Mouse (Mus musculus) spleen, adult 2 months (tissue): ENCODE results near the gene Sec14l2. TPM values are rescaled to one million over a fixed set of nuclear protein-coding genes. Genes with fewer than 3 reads are reported as not detected.
"Not testable (repeated sequence)": the region's sequence is repeated elsewhere in the genome, so short reads cannot be mapped to it uniquely, and the experiment has no call there.

ENCODE experiments used
- DNase-seq, 2 experiments: peaks; one replicate each; pipeline versions ENCODE4 v3.0.0 to v3.0.0-alpha.2; 2012 to 2021; ENCODE audit warnings: low spot score in 2 of 2, low read depth in 1 of 2
- H3K27ac ChIP-seq: fragments of 200-500 bp; 2 replicates; pipeline ENCODE4 v1.5.1; 2012; ENCODE audit warnings: low read length, inconsistent platforms; ENCODE audit not compliant: insufficient read depth
- H3K27me3 ChIP-seq: fragments of 200-500 bp; 2 replicates; pipeline ENCODE4 v1.6.1; 2012; ENCODE audit warnings: mild to moderate bottlenecking, moderate library complexity, low read length, inconsistent platforms; ENCODE audit not compliant: control insufficient read depth, insufficient read depth
- H3K36me3 ChIP-seq: fragments of 200-500 bp; 2 replicates; pipeline ENCODE4 v1.6.1; 2012; ENCODE audit warnings: mild to moderate bottlenecking, low read length, inconsistent platforms; ENCODE audit not compliant: control insufficient read depth, insufficient read depth
- H3K4me1 ChIP-seq: fragments of 200-500 bp; 2 replicates; pipeline ENCODE4 v1.6.1; 2011; ENCODE audit warnings: inconsistent platforms; ENCODE audit not compliant: control insufficient read depth, insufficient read depth, insufficient read length
- H3K4me3 ChIP-seq: fragments of 200-500 bp; 2 replicates; pipeline ENCODE4 v1.5.1; 2011; ENCODE audit warnings: mild to moderate bottlenecking, inconsistent platforms; ENCODE audit not compliant: insufficient read depth, insufficient read length; ENCODE audit errors: extremely low read depth
- CTCF ChIP-seq: fragments of 200-500 bp; IDR thresholded peaks from 2 replicates; pipeline ENCODE4 v1.5.1; 2011; ENCODE audit warnings: mild to moderate bottlenecking, inconsistent platforms; ENCODE audit not compliant: insufficient read depth, insufficient read length, insufficient replicate concordance; ENCODE audit errors: extremely low read depth
- POLR2A ChIP-seq: fragments of 200-500 bp; IDR thresholded peaks from 2 replicates; pipeline ENCODE4 v1.6.1; 2011; ENCODE audit warnings: low read depth, low read length, inconsistent platforms
- WGBS: fragments of 180-500 bp; shearing (Covaris S2); methylation state at CpG from one replicate; pipeline ENCODE4 v1.1.7; 2018; 5-methylcytosine and 5-hydroxymethylcytosine counted together
- polyA plus RNA-seq: library from polyadenylated mRNA; depleted of rRNA; stranded (reverse); fragments of >200 nt; gene quantifications from 2 replicates; pipeline ENCODE4 v1.2.3, GENCODE M21; 2012

Sec14l2 gene
- polyA plus RNA-seq, 1 experiment = 1.9 TPM

DNA sequence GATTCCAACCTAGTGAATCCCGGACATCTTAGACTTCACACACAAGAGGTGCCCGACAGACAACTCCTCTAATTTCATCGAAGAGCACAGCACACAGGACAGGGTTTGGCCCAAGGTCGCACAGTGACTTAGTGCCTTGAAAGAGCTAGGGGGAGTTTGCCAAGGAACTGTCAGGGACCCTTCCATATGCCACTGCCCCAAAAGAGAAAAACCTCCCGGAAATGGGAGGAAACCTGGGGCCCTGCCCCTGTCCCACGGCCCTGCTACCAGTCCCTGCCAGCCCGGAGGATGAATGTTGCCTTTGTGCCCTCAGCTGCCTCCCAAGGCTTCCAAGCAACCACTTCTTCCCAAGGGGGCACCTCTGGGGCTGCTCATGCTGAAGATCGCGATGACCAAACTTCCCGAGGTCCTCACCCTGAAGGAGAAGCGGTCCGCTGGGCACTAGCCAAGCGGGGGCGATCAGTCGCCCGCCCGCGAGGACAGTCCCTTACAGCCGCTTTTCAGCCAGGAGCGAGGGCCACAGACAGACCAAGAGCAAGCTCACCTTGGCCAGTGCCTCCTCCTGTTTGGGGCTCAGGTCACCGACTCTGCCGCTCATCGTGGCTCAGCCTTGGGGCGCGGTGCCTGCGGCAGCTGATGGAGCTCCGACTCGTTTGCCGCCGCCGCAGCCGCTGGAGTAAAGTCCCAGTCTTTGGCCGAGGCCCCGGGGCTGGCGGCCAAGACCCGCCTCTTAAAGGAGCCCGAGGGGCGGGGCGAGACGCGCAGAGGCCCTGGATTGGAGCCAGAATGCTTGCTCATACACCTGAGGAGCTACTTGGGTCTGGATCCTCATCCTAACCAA lies 4.9 kb downstream of the Sec14l2 start:
- H3K27me3 ChIP-seq = peaks cover 9% of the 10 kb centered on the region
- H3K27ac ChIP-seq = no peak overlapping the region
- no peaks in the 10 kb centered on the region for H3K36me3 ChIP-seq
- no peak for TF ChIP-seq CTCF
- TF ChIP-seq POLR2A = no peak
- H3K4me3 ChIP-seq = peak overlapping the region; percentile 56
- peaks cover 4% of the 10 kb centered on the region for H3K4me1 ChIP-seq
- WGBS = 3% methylated on average over 41 of the region's 41 CpGs
- DNase-seq = no peak

GRCm38 (mm10) chr11:4117372-4118071 lies 5.7 kb downstream of the Sec14l2 start:
- Histone ChIP-seq H3K36me3 (no peaks in the 10 kb centered on the region), H3K4me3 (no peak overlapping the region), H3K4me1 (peaks cover 4% of the 10 kb centered on the region), H3K27me3 (peaks cover 9% of the 10 kb centered on the region), H3K27ac (no peak overlapping the region)
- WGBS = 22% methylated on average over 3 of the region's 3 CpGs
- no peak for TF ChIP-seq POLR2A
- no peak for TF ChIP-seq CTCF
- no peak for DNase-seq

GRCm38 (mm10) chr11:4116458-4117141 lies 6.6 kb downstream of the Sec14l2 start:
- H3K36me3 ChIP-seq = no peaks in the 10 kb centered on the region
- H3K4me3 ChIP-seq = no peak overlapping the region
- H3K27ac ChIP-seq = no peak overlapping the region
- peaks cover 9% of the 10 kb centered on the region for H3K27me3 ChIP-seq
- TF ChIP-seq CTCF (no peak), POLR2A (no peak)
- peaks cover 4% of the 10 kb centered on the region for H3K4me1 ChIP-seq
- WGBS = 43% methylated on average over 11 of the region's 11 CpGs
- no peak for DNase-seq

GRCm38 (mm10) chr11:4115407-4115806 lies 7.8 kb downstream of the Sec14l2 start:
- no peak for TF ChIP-seq CTCF
- TF ChIP-seq POLR2A = no peak
- no peaks in the 10 kb centered on the region for H3K36me3 ChIP-seq
- WGBS = 86% methylated on average over 4 of the region's 4 CpGs
- H3K27ac ChIP-seq = no peak overlapping the region
- DNase-seq = no peak
- H3K27me3 ChIP-seq = peaks cover 9% of the 10 kb centered on the region
- no peak overlapping the region for H3K4me3 ChIP-seq
- peaks cover 4% of the 10 kb centered on the region for H3K4me1 ChIP-seq

DNA sequence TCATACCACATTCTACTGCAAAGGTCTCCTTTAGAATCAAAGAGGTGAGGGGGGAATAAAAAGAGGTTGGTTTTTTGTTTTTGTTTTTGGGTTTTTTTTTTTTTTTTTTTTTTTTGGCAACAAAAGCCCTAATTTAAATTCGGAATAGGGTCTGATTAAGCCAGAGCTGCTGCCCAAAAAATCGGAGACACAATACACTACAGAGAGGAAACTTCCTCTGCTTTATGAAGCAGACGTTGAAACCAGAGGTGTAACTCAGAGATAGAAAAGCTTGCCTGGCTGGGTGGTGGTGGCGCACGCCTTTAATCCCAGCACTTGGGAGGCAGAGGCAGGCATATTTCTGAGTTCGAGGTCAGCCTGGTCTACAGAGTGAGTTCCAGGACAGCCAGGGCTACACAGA lies 8.7 kb downstream of the Sec14l2 start:
- not testable (repeated sequence) for H3K27ac ChIP-seq, DNase-seq, H3K27me3 ChIP-seq, H3K4me1 ChIP-seq, H3K4me3 ChIP-seq, H3K36me3 ChIP-seq
- 86% methylated on average over 6 of the region's 6 CpGs for WGBS

GRCm38 (mm10) chr11:4113970-4114369 lies 9.2 kb downstream of the Sec14l2 start:
- H3K27ac ChIP-seq = no peak overlapping the region
- TF ChIP-seq POLR2A = no peak
- no peak for TF ChIP-seq CTCF
- 82% methylated on average over 6 of the region's 6 CpGs for WGBS
- no peaks in the 10 kb centered on the region for H3K36me3 ChIP-seq
- H3K4me3 ChIP-seq = no peak overlapping the region
- H3K27me3 ChIP-seq = peaks cover 9% of the 10 kb centered on the region
- DNase-seq = no peak
- peaks cover 4% of the 10 kb centered on the region for H3K4me1 ChIP-seq

DNA sequence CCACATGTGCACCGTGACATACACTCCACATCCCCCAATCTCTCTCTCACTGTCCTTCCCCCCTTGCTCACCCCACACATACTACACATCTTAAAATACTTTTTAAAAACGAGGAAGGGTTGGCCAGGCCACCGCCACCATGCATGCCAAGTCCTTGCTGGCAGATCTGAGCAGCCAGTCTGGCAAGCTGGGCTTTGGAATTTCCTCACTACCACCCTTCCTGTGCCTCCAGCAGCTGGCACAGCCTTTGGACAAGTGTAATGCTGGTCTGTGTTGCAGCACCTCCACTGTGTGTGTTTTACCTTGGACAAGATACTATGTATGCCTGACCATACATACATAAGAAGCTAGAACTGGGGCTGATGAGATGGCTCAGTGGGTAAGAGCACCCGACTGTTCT lies 9.7 kb downstream of the Sec14l2 start:
- no peak for DNase-seq
- TF ChIP-seq POLR2A (no peak), CTCF (no peak)
- Histone ChIP-seq H3K27me3 (peaks cover 5% of the 10 kb centered on the region), H3K27ac (no peak overlapping the region), H3K4me3 (no peak overlapping the region), H3K4me1 (peaks cover 2% of the 10 kb centered on the region), H3K36me3 (no peaks in the 10 kb centered on the region)
- 75% methylated on average over 4 of the region's 4 CpGs for WGBS
